Mouse (Mus musculus) lung, adult 2 months (tissue): ENCODE measurements at regions not wholly inside any gene's neighbourhood (a gene's known extent, or its start where the extent isn't known, plus 50 kb on each side); places are given as distances from the start of the nearest gene placed in this dataset.

ENCODE experiments used
- CTCF ChIP-seq: fragments of 200-500 bp; IDR thresholded peaks from 2 replicates; pipeline ENCODE4 v1.5.1; 2011; ENCODE audit warnings: mild to moderate bottlenecking, low read length, control low read depth; ENCODE audit not compliant: insufficient read depth
- POLR2A ChIP-seq: fragments of 200-500 bp; IDR thresholded peaks from 2 replicates; pipeline ENCODE4 v1.6.1; 2011; ENCODE audit warnings: low read depth, mild to moderate bottlenecking, control low read depth, low read length, borderline replicate concordance; ENCODE audit errors: extremely low read depth

DNA sequence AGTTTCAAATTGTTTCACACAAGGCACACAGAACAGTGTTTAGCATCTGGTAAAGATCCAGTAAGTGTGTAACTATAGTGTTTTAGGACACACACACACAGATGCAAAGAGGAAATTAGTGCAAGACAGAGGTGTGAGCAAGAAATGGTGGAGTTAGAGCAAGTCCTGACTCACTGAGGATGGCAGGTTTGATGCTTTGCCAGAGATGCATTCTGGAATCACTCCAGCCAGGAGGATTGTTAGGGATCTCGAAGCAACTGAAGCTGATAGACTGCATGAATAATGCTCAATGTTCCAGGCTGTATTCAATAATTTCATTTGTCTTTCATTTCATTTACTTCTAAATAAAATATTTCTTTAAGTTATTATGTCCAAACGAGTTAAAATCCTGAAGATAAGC, 357.6 kb upstream of the Klf12 start:
- no peak for TF ChIP-seq CTCF
- TF ChIP-seq POLR2A: no peak
